Mouse (Mus musculus): ENCODE data around the gene Dscaml1. TPM values are rescaled to one million over a fixed set of nuclear protein-coding genes. Genes with fewer than 3 reads are reported as not detected.

The Dscaml1 gene
- polyA plus RNA-seq, 1 experiment from 2014 or later: 0.07 TPM

DNA sequence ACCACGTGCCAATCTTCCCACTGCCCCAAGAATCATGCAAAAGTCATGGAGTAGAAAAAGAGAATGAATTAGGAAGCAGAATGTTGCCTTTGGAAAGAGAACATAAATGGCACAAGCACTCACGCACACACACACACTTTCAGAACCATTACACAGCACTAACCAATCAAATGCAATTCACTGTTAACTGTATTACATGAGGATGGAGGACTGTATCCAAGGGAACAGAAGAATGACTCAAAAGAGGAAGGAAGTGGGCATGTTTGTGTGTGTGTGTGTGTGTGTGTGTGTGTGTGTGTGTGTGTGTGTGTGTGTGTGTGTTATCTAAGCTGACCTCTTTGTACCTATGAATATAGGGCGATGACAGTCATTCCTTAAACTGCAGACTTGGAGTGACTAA, 278.0 kb downstream of the Dscaml1 start:
- H3K27me3 ChIP-seq (replicated peaks): peaks cover 38% of the 10 kb centered on the region
- 70% methylated on average over 3 of the region's 3 CpGs for WGBS
- no peak overlapping the region for H3K4me2 ChIP-seq
- no peak for ATAC-seq (ENCODE audit: extremely low read depth, insufficient number of reproducible peaks, low FRiP score, low TSS enrichment)
- no peaks in the 10 kb centered on the region for H3K9me3 ChIP-seq
- H3K9ac ChIP-seq: no peak overlapping the region
- no peak overlapping the region for H3K4me3 ChIP-seq
- H3K4me1 ChIP-seq: no peaks in the 10 kb centered on the region
- no peaks in the 10 kb centered on the region for H3K36me3 ChIP-seq
- H3K27ac ChIP-seq (replicated peaks): no peak overlapping the region

DNA sequence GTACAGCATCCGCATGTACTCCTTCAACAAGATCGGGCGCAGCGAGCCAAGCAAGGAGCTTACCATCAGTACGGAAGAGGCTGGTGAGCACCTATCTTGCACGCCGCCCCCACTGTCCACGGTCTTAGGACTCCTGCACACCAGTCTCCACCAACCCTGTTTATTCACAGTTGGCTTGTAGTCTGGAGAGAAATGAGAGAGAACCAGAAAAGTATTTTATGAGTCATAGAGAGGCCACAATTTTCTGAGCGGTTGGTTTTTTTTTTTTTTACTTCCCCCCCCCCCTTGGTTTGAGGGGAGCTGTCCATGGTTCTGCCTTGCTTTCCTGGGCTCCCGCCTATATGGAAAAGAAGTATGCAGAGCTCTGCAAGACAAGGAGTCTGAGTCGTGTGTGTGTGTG, 283.9 kb downstream of the Dscaml1 start:
- no peak overlapping the region for H3K4me2 ChIP-seq
- no peak overlapping the region for H3K27ac ChIP-seq (replicated peaks)
- no peaks in the 10 kb centered on the region for H3K36me3 ChIP-seq
- peaks cover 29% of the 10 kb centered on the region for H3K27me3 ChIP-seq (replicated peaks)
- ATAC-seq (ENCODE audit: extremely low read depth, insufficient number of reproducible peaks, low FRiP score, low TSS enrichment): no peak
- H3K4me3 ChIP-seq: no peak overlapping the region
- no peaks in the 10 kb centered on the region for H3K9me3 ChIP-seq
- H3K4me1 ChIP-seq: no peaks in the 10 kb centered on the region
- 60% methylated on average over 11 of the region's 11 CpGs for WGBS
- no peak overlapping the region for H3K9ac ChIP-seq

DNA sequence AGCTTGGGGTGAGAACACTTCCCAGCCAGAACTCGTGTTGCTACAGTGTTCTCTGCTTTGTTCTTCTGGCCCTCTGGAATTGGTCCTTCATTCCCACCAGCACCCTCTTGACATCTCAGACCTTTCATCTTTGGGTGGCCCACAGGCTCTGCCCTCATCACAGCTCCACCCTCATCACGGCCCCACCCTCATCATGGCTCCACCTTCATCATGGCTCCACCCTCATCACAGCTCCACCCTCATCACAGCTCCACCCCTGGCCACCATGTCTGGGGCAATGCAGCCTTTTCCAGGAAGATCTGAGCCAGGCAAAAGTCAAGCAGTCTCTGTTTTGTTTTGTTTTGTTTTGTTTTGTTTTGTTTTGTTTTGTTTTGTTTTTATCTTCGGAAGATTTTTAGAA, 289.0 kb downstream of the Dscaml1 start:
- Histone ChIP-seq H3K27ac (replicated peaks) (no peak overlapping the region), H3K27me3 (replicated peaks) (no peaks in the 10 kb centered on the region), H3K9me3 (no peaks in the 10 kb centered on the region), H3K4me2 (no peak overlapping the region), H3K9ac (no peak overlapping the region), H3K4me1 (no peaks in the 10 kb centered on the region), H3K36me3 (no peaks in the 10 kb centered on the region), H3K4me3 (no peak overlapping the region)
- no peak for ATAC-seq (ENCODE audit: extremely low read depth, insufficient number of reproducible peaks, low FRiP score, low TSS enrichment)
- 58% methylated on average over 3 of the region's 3 CpGs for WGBS

DNA sequence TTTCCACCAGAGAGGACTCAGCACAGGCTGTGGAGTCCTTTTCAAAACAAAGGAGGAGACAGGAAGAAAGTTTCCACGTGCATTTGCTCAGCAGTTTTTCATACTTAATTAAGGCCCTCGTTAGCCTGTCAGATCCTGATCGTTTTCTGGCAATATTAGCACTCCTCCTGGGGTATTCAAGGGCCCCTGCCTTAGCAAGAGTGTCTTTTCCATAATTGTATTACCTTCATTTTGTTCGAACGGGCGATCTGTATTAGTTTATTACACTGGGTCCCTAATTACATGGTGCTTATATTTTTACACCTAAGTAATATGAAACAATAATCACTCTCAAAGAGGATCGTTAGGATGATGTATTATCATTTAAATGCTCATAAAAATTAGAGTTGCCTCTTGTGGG, 293.6 kb downstream of the Dscaml1 start:
- Histone ChIP-seq H3K4me3 (no peak overlapping the region), H3K9me3 (no peaks in the 10 kb centered on the region)
- 57% methylated on average over 7 of the region's 7 CpGs for WGBS

GRCm38 (mm10) chr9:45731851-45732250, 305.4 kb downstream of the Dscaml1 start:
- Histone ChIP-seq H3K4me3 (no peak overlapping the region), H3K9me3 (no peaks in the 10 kb centered on the region), H3K36me3 (no peaks in the 10 kb centered on the region), H3K4me1 (no peaks in the 10 kb centered on the region), H3K9ac (no peak overlapping the region), H3K4me2 (no peak overlapping the region), H3K27ac (replicated peaks) (no peak overlapping the region), H3K27me3 (replicated peaks) (0 out of 2 replicates have a peak, but pooled peaks cover 6% of the 10 kb centered on the region)
- WGBS: 75% methylated on average over 5 of the region's 5 CpGs
- ATAC-seq (ENCODE audit: extremely low read depth, insufficient number of reproducible peaks, low FRiP score, low TSS enrichment): no peak

More for the DNA sequence above, 293.6 kb downstream of the Dscaml1 start:
- H3K27me3 ChIP-seq (replicated peaks): no peaks in the 10 kb centered on the region; the same call in none of the 2 replicates
- H3K9ac ChIP-seq: no peak overlapping the region
- no peaks in the 10 kb centered on the region for H3K36me3 ChIP-seq
- no peak overlapping the region for H3K4me2 ChIP-seq
- H3K4me1 ChIP-seq: no peaks in the 10 kb centered on the region
- ATAC-seq (ENCODE audit: extremely low read depth, insufficient number of reproducible peaks, low FRiP score, low TSS enrichment): no peak
- H3K27ac ChIP-seq (replicated peaks): no peak overlapping the region

DNA sequence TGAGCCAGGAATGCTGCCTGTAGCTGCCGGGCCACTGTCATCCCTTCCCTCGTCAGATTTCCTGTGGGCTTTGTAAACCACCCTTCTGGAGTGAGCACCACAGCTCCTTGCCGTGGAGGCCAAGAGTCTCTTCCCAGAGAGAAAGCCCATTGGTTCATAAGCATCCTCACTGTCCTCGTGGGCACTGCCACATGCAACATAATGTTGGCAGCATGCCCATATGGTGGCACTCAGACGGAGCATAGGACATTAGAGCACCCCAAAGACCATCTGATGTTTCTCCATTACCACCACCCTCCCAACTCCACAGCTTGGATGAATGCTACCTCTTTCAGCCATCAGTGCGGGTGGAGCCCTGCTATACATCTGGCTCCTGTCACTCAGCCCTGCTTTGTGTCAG, 306.8 kb downstream of the Dscaml1 start:
- ATAC-seq (ENCODE audit: extremely low read depth, insufficient number of reproducible peaks, low FRiP score, low TSS enrichment): no peak
- WGBS: 49% methylated on average over 6 of the region's 6 CpGs
- no peaks in the 10 kb centered on the region for H3K4me1 ChIP-seq
- no peak overlapping the region for H3K4me3 ChIP-seq
- no peaks in the 10 kb centered on the region for H3K9me3 ChIP-seq
- H3K27me3 ChIP-seq (replicated peaks): 0 out of 2 replicates have a peak, but pooled peaks cover 6% of the 10 kb centered on the region
- no peak overlapping the region for H3K9ac ChIP-seq
- H3K27ac ChIP-seq (replicated peaks): no peak overlapping the region
- H3K36me3 ChIP-seq: no peaks in the 10 kb centered on the region
- no peak overlapping the region for H3K4me2 ChIP-seq

- no peaks in the 10 kb centered on the region for H3K9me3 ChIP-seq
- no peaks in the 10 kb centered on the region for H3K36me3 ChIP-seq
- no peak overlapping the region for H3K4me2 ChIP-seq
- H3K27ac ChIP-seq (replicated peaks): no peak overlapping the region
- H3K27me3 ChIP-seq (replicated peaks): peaks cover 31% of the 10 kb centered on the region
- no peaks in the 10 kb centered on the region for H3K4me1 ChIP-seq
- ATAC-seq (ENCODE audit: extremely low read depth, insufficient number of reproducible peaks, low FRiP score, low TSS enrichment): no peak
- no peak overlapping the region for H3K4me3 ChIP-seq
- 57% methylated on average over 12 of the region's 12 CpGs for WGBS
- H3K9ac ChIP-seq: no peak overlapping the region
Observed at GRCm38 (mm10) chr9:45739001-45739701, 312.7 kb downstream of the Dscaml1 start.

DNA sequence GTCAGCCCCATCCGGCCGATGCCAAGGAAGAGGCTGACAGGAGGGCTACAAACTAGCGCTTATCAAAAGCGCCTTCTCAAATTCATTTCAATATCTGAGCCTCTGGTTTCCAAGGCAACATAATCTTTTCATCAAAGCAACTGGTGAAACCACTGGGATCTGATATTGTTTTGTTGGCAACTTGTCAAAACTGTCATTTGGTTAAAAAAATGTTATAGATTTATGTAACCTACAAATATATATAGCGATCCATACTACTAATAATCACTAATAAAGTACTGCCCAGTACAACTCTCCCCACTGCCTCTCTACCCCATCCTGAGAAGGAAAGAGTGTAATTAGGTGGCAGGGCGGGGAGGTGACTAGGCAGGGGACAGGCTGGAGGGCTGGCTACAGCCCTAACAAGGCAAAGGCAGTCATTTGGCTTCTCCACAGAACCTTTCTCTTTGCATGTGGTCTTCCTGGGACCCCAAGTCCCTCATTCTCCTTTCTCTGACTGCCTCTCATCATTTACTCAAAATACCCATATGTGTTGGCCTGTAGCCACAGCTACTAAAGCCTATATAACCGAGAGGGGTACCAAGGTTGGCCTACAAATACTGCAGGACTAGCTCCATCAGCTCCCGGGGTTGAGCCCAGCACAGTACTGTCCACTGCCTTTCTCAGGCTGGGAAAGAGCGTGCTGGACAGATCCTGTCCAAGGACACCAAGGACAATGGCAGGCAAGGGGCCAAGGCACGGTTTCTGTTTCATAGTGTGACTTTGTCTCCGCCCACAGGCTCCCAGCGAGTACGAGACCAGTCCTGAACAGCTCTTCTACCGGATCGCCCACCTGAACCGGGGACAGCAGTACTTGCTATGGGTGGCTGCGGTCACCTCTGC, 313.5 kb downstream of the Dscaml1 start:
- peaks cover 39% of the 10 kb centered on the region for H3K27me3 ChIP-seq (replicated peaks)
- WGBS: 56% methylated on average over 17 of the region's 17 CpGs
- H3K27ac ChIP-seq (replicated peaks): no peak overlapping the region
- no peaks in the 10 kb centered on the region for H3K9me3 ChIP-seq
- no peak overlapping the region for H3K9ac ChIP-seq
- no peaks in the 10 kb centered on the region for H3K4me1 ChIP-seq
- no peak for ATAC-seq (ENCODE audit: extremely low read depth, insufficient number of reproducible peaks, low FRiP score, low TSS enrichment)
- no peaks in the 10 kb centered on the region for H3K36me3 ChIP-seq
- no peak overlapping the region for H3K4me3 ChIP-seq
- H3K4me2 ChIP-seq: no peak overlapping the region

DNA sequence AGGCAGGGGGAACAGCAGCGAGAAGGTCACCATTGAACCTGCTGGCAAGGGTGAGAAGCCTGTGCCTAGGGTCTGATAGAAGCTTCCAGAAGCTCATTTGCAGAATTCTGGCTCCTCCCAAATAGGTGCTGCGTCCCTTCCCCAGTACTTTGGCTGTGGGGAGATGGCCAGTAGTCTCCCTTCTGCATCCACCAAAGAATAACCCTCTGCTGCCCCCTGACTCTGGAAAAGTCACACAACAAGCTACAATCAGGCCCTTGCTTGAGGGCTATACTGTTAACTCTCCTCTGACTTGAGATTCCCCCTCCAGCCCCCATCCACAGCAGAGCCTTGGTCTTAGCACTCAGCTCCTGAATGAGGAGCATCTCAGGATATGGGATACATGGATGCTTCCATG, 314.2 kb downstream of the Dscaml1 start:
- no peak overlapping the region for H3K4me3 ChIP-seq
- H3K27me3 ChIP-seq (replicated peaks): peaks cover 45% of the 10 kb centered on the region
- H3K9me3 ChIP-seq: no peaks in the 10 kb centered on the region
- WGBS: 55% methylated on average over 2 of the region's 2 CpGs
- no peak overlapping the region for H3K4me2 ChIP-seq
- H3K36me3 ChIP-seq: no peaks in the 10 kb centered on the region
- H3K4me1 ChIP-seq: no peaks in the 10 kb centered on the region
- H3K27ac ChIP-seq (replicated peaks): no peak overlapping the region
- H3K9ac ChIP-seq: no peak overlapping the region
- no peak for ATAC-seq (ENCODE audit: extremely low read depth, insufficient number of reproducible peaks, low FRiP score, low TSS enrichment)

GRCm38 (mm10) chr9:45745451-45745850, 319.0 kb downstream of the Dscaml1 start:
- no peak overlapping the region for H3K27ac ChIP-seq (replicated peaks)
- 22% methylated on average over 7 of the region's 7 CpGs for WGBS

GRCm38 (mm10) chr9:45749917-45750316, 323.5 kb downstream of the Dscaml1 start:
- H3K9ac ChIP-seq: no peak overlapping the region
- no peaks in the 10 kb centered on the region for H3K4me1 ChIP-seq
- H3K27me3 ChIP-seq (replicated peaks): peaks cover 22% of the 10 kb centered on the region
- no peak for ATAC-seq (ENCODE audit: extremely low read depth, insufficient number of reproducible peaks, low FRiP score, low TSS enrichment)
- 79% methylated on average over 4 of the region's 4 CpGs for WGBS
- no peak overlapping the region for H3K27ac ChIP-seq (replicated peaks)
- no peaks in the 10 kb centered on the region for H3K36me3 ChIP-seq
- no peaks in the 10 kb centered on the region for H3K9me3 ChIP-seq
- no peak overlapping the region for H3K4me3 ChIP-seq
- no peak overlapping the region for H3K4me2 ChIP-seq

More at GRCm38 (mm10) chr9:45745451-45745850, 319.0 kb downstream of the Dscaml1 start:
- ATAC-seq (ENCODE audit: extremely low read depth, insufficient number of reproducible peaks, low FRiP score, low TSS enrichment): no peak
- H3K4me1 ChIP-seq: no peaks in the 10 kb centered on the region
- H3K36me3 ChIP-seq: no peaks in the 10 kb centered on the region
- no peaks in the 10 kb centered on the region for H3K9me3 ChIP-seq
- no peak overlapping the region for H3K4me2 ChIP-seq
- H3K27me3 ChIP-seq (replicated peaks): peaks cover 50% of the 10 kb centered on the region
- no peak overlapping the region for H3K9ac ChIP-seq
- no peak overlapping the region for H3K4me3 ChIP-seq

Measured in heart, embryonic 13.5 days (tissue).